Mouse (Mus musculus) small intestine, adult 2 months (tissue): Measurements from ENCODE around the gene Pacrg. TPM values are rescaled to one million over a fixed set of nuclear protein-coding genes. Genes with fewer than 3 reads are reported as not detected.

ENCODE experiments used
- H3K27ac ChIP-seq: fragments of 200-500 bp; 2 replicates; pipeline ENCODE4 v1.5.1; 2012; ENCODE audit warnings: low read depth, low read length, control low read depth, inconsistent platforms; ENCODE audit not compliant: insufficient read depth
- H3K27me3 ChIP-seq: fragments of 200-500 bp; 2 replicates; pipeline ENCODE4 v1.6.1; 2012; ENCODE audit warnings: mild to moderate bottlenecking, moderate library complexity, low read length, inconsistent platforms; ENCODE audit not compliant: control insufficient read depth, insufficient read depth
- H3K36me3 ChIP-seq: fragments of 200-500 bp; 2 replicates; pipeline ENCODE4 v1.6.1; 2012; ENCODE audit warnings: mild to moderate bottlenecking, low read length, control low read depth, inconsistent platforms; ENCODE audit not compliant: control insufficient read depth, insufficient read depth
- H3K4me1 ChIP-seq: fragments of 200-500 bp; 2 replicates; pipeline ENCODE4 v1.6.1; 2012; ENCODE audit warnings: low read length, inconsistent platforms, mixed read lengths; ENCODE audit not compliant: control insufficient read depth, insufficient read depth, insufficient read length
- H3K4me3 ChIP-seq: fragments of 200-500 bp; 2 replicates; pipeline ENCODE4 v1.5.1; 2012; ENCODE audit warnings: low read depth, mild to moderate bottlenecking, control low read depth, inconsistent platforms, low read length, moderate library complexity
- CTCF ChIP-seq: fragments of 200-500 bp; IDR thresholded peaks from 2 replicates; pipeline ENCODE4 v1.5.1; 2012; ENCODE audit warnings: low read depth, mild to moderate bottlenecking, control low read depth, inconsistent platforms, low read length, moderate library complexity, mixed read lengths; ENCODE audit not compliant: insufficient replicate concordance, insufficient read length; ENCODE audit errors: extremely low read depth
- POLR2A ChIP-seq: fragments of 200-500 bp; IDR thresholded peaks from 2 replicates; pipeline ENCODE4 v1.6.1; 2012; ENCODE audit warnings: low read depth, mild to moderate bottlenecking, control low read depth, inconsistent platforms, low read length, moderate library complexity
- WGBS: fragments of 180-500 bp; shearing (Covaris S2); methylation state at CpG from one replicate; pipeline ENCODE4 v1.1.7; 2018; 5-methylcytosine and 5-hydroxymethylcytosine counted together
- polyA plus RNA-seq: library from polyadenylated mRNA; depleted of rRNA; stranded (reverse); fragments of >200 nt; gene quantifications from 2 replicates; pipeline ENCODE4 v1.2.3, GENCODE M21; 2012

Pacrg gene
- polyA plus RNA-seq, 1 experiment: not detected

- Histone ChIP-seq H3K27me3 (no peaks in the 10 kb centered on the region), H3K27ac (no peak overlapping the region), H3K4me1 (no peaks in the 10 kb centered on the region), H3K4me3 (no peak overlapping the region), H3K36me3 (no peaks in the 10 kb centered on the region)
- WGBS: 88% methylated on average over 10 of the region's 10 CpGs
- no peak for TF ChIP-seq CTCF
- no peak for TF ChIP-seq POLR2A
Observed at GRCm38 (mm10) chr17:10451306-10452077, 388.6 kb downstream of the Pacrg start.

- 80% methylated on average over 14 of the region's 14 CpGs for WGBS
- H3K4me3 ChIP-seq: no peak overlapping the region
- H3K4me1 ChIP-seq: no peaks in the 10 kb centered on the region
- no peaks in the 10 kb centered on the region for H3K27me3 ChIP-seq
- no peak for TF ChIP-seq POLR2A
- no peak for TF ChIP-seq CTCF
- no peaks in the 10 kb centered on the region for H3K36me3 ChIP-seq
- no peak overlapping the region for H3K27ac ChIP-seq
Observed at GRCm38 (mm10) chr17:10449800-10450299, 390.3 kb downstream of the Pacrg start.

- 71% methylated on average over 5 of the region's 5 CpGs for WGBS
- no peaks in the 10 kb centered on the region for H3K4me1 ChIP-seq
- no peak overlapping the region for H3K4me3 ChIP-seq
- TF ChIP-seq CTCF (no peak), POLR2A (no peak)
- no peaks in the 10 kb centered on the region for H3K27me3 ChIP-seq
- H3K36me3 ChIP-seq: no peaks in the 10 kb centered on the region
- H3K27ac ChIP-seq: no peak overlapping the region
Observed at GRCm38 (mm10) chr17:10448417-10448816, 391.7 kb downstream of the Pacrg start.

- Histone ChIP-seq H3K27me3 (no peaks in the 10 kb centered on the region), H3K36me3 (no peaks in the 10 kb centered on the region), H3K4me1 (no peaks in the 10 kb centered on the region), H3K27ac (no peak overlapping the region), H3K4me3 (no peak overlapping the region)
- TF ChIP-seq POLR2A (no peak), CTCF (no peak)
- WGBS: 61% methylated on average over 16 of the region's 16 CpGs
Observed at GRCm38 (mm10) chr17:10441501-10442111, 398.5 kb downstream of the Pacrg start.

GRCm38 (mm10) chr17:10440961-10441360 lies 399.1 kb downstream of the Pacrg start:
- H3K4me3 ChIP-seq: no peak overlapping the region
- no peak for TF ChIP-seq POLR2A
- TF ChIP-seq CTCF: no peak
- no peaks in the 10 kb centered on the region for H3K4me1 ChIP-seq
- H3K27ac ChIP-seq: no peak overlapping the region
- WGBS: 89% methylated on average over 3 of the region's 3 CpGs
- H3K36me3 ChIP-seq: no peaks in the 10 kb centered on the region
- no peaks in the 10 kb centered on the region for H3K27me3 ChIP-seq

GRCm38 (mm10) chr17:10439815-10440214 lies 400.3 kb downstream of the Pacrg start:
- TF ChIP-seq CTCF (no peak), POLR2A (no peak)
- H3K27me3 ChIP-seq: no peaks in the 10 kb centered on the region
- no peak overlapping the region for H3K27ac ChIP-seq
- no peak overlapping the region for H3K4me3 ChIP-seq
- H3K36me3 ChIP-seq: no peaks in the 10 kb centered on the region
- 84% methylated on average over 8 of the region's 8 CpGs for WGBS
- H3K4me1 ChIP-seq: no peaks in the 10 kb centered on the region

GRCm38 (mm10) chr17:10434867-10435266 lies 405.2 kb downstream of the Pacrg start:
- WGBS: 31% methylated on average over 1 of the region's 1 CpGs
- H3K4me1 ChIP-seq: no peaks in the 10 kb centered on the region
- no peaks in the 10 kb centered on the region for H3K36me3 ChIP-seq
- no peaks in the 10 kb centered on the region for H3K27me3 ChIP-seq
- no peak for TF ChIP-seq POLR2A
- TF ChIP-seq CTCF: no peak
- no peak overlapping the region for H3K4me3 ChIP-seq
- H3K27ac ChIP-seq: no peak overlapping the region
